Mouse (Mus musculus): Measurements from ENCODE around the gene Tlcd1. TPM values are rescaled to one million over a fixed set of nuclear protein-coding genes. Genes with fewer than 3 reads are reported as not detected.

Gene Tlcd1
- total RNA-seq, 1 experiment = 78.6 TPM

- no peak for DNase-seq (ENCODE audit: low read depth, low spot score)
- peaks cover 14% of the 10 kb centered on the region for H3K36me3 ChIP-seq (ENCODE audit: control insufficient read depth, insufficient read depth, low read length, poor library complexity, severe bottlenecking)
- TF ChIP-seq CHD2 (IDR thresholded peaks at IDR 0.05; ENCODE audit: low read depth, low read length) (no peak), ZNF384 (IDR thresholded peaks at IDR 0.05; ENCODE audit: low read depth, low read length) (no peak), MAFK (IDR thresholded peaks at IDR 0.05; ENCODE audit: insufficient read depth, low read depth, low read length) (no peak), ZC3H11A (IDR thresholded peaks at IDR 0.05; ENCODE audit: borderline replicate concordance, low read depth, low read length) (no peak), HCFC1 (IDR thresholded peaks at IDR 0.05; ENCODE audit: borderline replicate concordance, insufficient read depth, low read length) (no peak)
- H3K4me3 ChIP-seq (ENCODE audit: insufficient read depth in 1 of 2, low read depth in 1 of 2, low read length in 2 of 2, poor library complexity in 1 of 2, severe bottlenecking in 1 of 2) = peak overlapping the region; percentile 84 to 94
- H3K27ac ChIP-seq (ENCODE audit: insufficient read depth, low read depth, low read length, poor library complexity, severe bottlenecking) = peak overlapping the region; percentile 42; the same call in 1 of the 2 replicates
- in situ Hi-C loops (cut with MboI; ENCODE audit: low sequenced_read_pairs in 2 of 2, unreplicated experiment in 2 of 2) = no loop called here
- H3K9ac ChIP-seq (ENCODE audit: insufficient read depth, low read depth, low read length, poor library complexity, severe bottlenecking) = peak overlapping the region; percentile 55; the same call in 1 of the 2 replicates
- no peaks in the 10 kb centered on the region for H3K9me3 ChIP-seq (ENCODE audit: control insufficient read depth, insufficient read depth, low read depth, low read length)
- H3K4me1 ChIP-seq (ENCODE audit: control insufficient read depth in 2 of 2, insufficient read depth in 2 of 2, low read length in 2 of 2, poor library complexity in 1 of 2) = peaks cover 6 to 14% of the 10 kb centered on the region in 2 experiments
These were observed 18.0 kb downstream of the Tlcd1 start for GRCm38 (mm10) chr11:78194411-78195100.

GRCm38 (mm10) chr11:78195101-78195863, 18.8 kb downstream of the Tlcd1 start:
- no peak overlapping the region for H3K27ac ChIP-seq (ENCODE audit: insufficient read depth, low read depth, low read length, poor library complexity, severe bottlenecking)
- in situ Hi-C loops (cut with MboI; ENCODE audit: low sequenced_read_pairs in 2 of 2, unreplicated experiment in 2 of 2) = no loop called here
- H3K9me3 ChIP-seq (ENCODE audit: control insufficient read depth, insufficient read depth, low read depth, low read length) = no peaks in the 10 kb centered on the region
- no peak for DNase-seq (ENCODE audit: low read depth, low spot score)
- peak overlapping the region; percentile 84 to 94 for H3K4me3 ChIP-seq (ENCODE audit: insufficient read depth in 1 of 2, low read depth in 1 of 2, low read length in 2 of 2, poor library complexity in 1 of 2, severe bottlenecking in 1 of 2)
- H3K4me1 ChIP-seq (ENCODE audit: control insufficient read depth in 2 of 2, insufficient read depth in 2 of 2, low read length in 2 of 2, poor library complexity in 1 of 2) = peaks cover 3 to 8% of the 10 kb centered on the region in 2 experiments; a peak in 3 of 4 replicates
- peak overlapping the region; percentile 55; the same call in 1 of the 2 replicates for H3K9ac ChIP-seq (ENCODE audit: insufficient read depth, low read depth, low read length, poor library complexity, severe bottlenecking)
- H3K36me3 ChIP-seq (ENCODE audit: control insufficient read depth, insufficient read depth, low read length, poor library complexity, severe bottlenecking) = peaks cover 13% of the 10 kb centered on the region
- TF ChIP-seq ZNF384 (IDR thresholded peaks at IDR 0.05; ENCODE audit: low read depth, low read length) = 0 out of 2 replicates have a peak, but pooled peaks have one; percentile 64
- no peak for TF ChIP-seq ZC3H11A (IDR thresholded peaks at IDR 0.05; ENCODE audit: borderline replicate concordance, low read depth, low read length)
- TF ChIP-seq MAFK (IDR thresholded peaks at IDR 0.05; ENCODE audit: insufficient read depth, low read depth, low read length) = no peak

- Histone ChIP-seq H3K9me3 (ENCODE audit: control insufficient read depth, insufficient read depth, low read depth, low read length) (no peaks in the 10 kb centered on the region), H3K9ac (ENCODE audit: insufficient read depth, low read depth, low read length, poor library complexity, severe bottlenecking) (no peak overlapping the region), H3K4me1 (ENCODE audit: control insufficient read depth in 2 of 2, insufficient read depth in 2 of 2, low read length in 2 of 2, poor library complexity in 1 of 2) (no peaks in the 10 kb centered on the region; a peak in 1 of 4 replicates), H3K27ac (ENCODE audit: insufficient read depth, low read depth, low read length, poor library complexity, severe bottlenecking) (no peak overlapping the region), H3K36me3 (ENCODE audit: control insufficient read depth, insufficient read depth, low read length, poor library complexity, severe bottlenecking) (peaks cover 29% of the 10 kb centered on the region), H3K4me3 (ENCODE audit: insufficient read depth in 1 of 2, low read depth in 1 of 2, low read length in 2 of 2, poor library complexity in 1 of 2, severe bottlenecking in 1 of 2) (no peak overlapping the region)
- DNase-seq (ENCODE audit: low read depth, low spot score) = no peak
- TF ChIP-seq ZNF384 (IDR thresholded peaks at IDR 0.05; ENCODE audit: low read depth, low read length) (no peak), ZC3H11A (IDR thresholded peaks at IDR 0.05; ENCODE audit: borderline replicate concordance, low read depth, low read length) (no peak), CHD2 (IDR thresholded peaks at IDR 0.05; ENCODE audit: low read depth, low read length) (no peak), HCFC1 (IDR thresholded peaks at IDR 0.05; ENCODE audit: borderline replicate concordance, insufficient read depth, low read length) (no peak), MAFK (IDR thresholded peaks at IDR 0.05; ENCODE audit: insufficient read depth, low read depth, low read length) (no peak)
- in situ Hi-C loops (cut with MboI; ENCODE audit: low sequenced_read_pairs in 2 of 2, unreplicated experiment in 2 of 2) = no loop called here
These were observed 25.9 kb downstream of the Tlcd1 start for GRCm38 (mm10) chr11:78202372-78202771.

- H3K27ac ChIP-seq (ENCODE audit: insufficient read depth, low read depth, low read length, poor library complexity, severe bottlenecking) = no peak overlapping the region
- in situ Hi-C loops (cut with MboI; ENCODE audit: low sequenced_read_pairs in 2 of 2, unreplicated experiment in 2 of 2) = no loop called here
- no peak overlapping the region for H3K4me3 ChIP-seq (ENCODE audit: insufficient read depth in 1 of 2, low read depth in 1 of 2, low read length in 2 of 2, poor library complexity in 1 of 2, severe bottlenecking in 1 of 2)
- DNase-seq (ENCODE audit: low read depth, low spot score) = no peak
- no peaks in the 10 kb centered on the region for H3K9me3 ChIP-seq (ENCODE audit: control insufficient read depth, insufficient read depth, low read depth, low read length)
- TF ChIP-seq HCFC1 (IDR thresholded peaks at IDR 0.05; ENCODE audit: borderline replicate concordance, insufficient read depth, low read length) = no peak
- no peaks in the 10 kb centered on the region; a peak in 1 of 4 replicates for H3K4me1 ChIP-seq (ENCODE audit: control insufficient read depth in 2 of 2, insufficient read depth in 2 of 2, low read length in 2 of 2, poor library complexity in 1 of 2)
- no peak overlapping the region for H3K9ac ChIP-seq (ENCODE audit: insufficient read depth, low read depth, low read length, poor library complexity, severe bottlenecking)
- H3K36me3 ChIP-seq (ENCODE audit: control insufficient read depth, insufficient read depth, low read length, poor library complexity, severe bottlenecking) = peaks cover 48% of the 10 kb centered on the region
These were observed 27.8 kb downstream of the Tlcd1 start for GRCm38 (mm10) chr11:78204287-78204686.

All from ES-E14 (cell line).